Mouse (Mus musculus): ENCODE data around the gene Aldh1b1. TPM values are rescaled to one million over a fixed set of nuclear protein-coding genes. Genes with fewer than 3 reads are reported as not detected.

The Aldh1b1 gene
- 1 to 10 TPM; 4.6 to 7.1 TPM for total RNA-seq (2021)

- peak; percentile 61 to 67 for DNase-seq (ENCODE audit: low spot score in 2 of 2)
- intact Hi-C loops (cut with DNase I), result no loop called here
Observed at GRCm38 (mm10) chr4:45798964-45799363, at the start of gene Aldh1b1. TSS of gene Aldh1b1 (plus strand) at chr4:45799022.

- intact Hi-C loops (cut with DNase I), result no loop called here
- no peak for DNase-seq (ENCODE audit: low spot score in 2 of 2)
Observed at GRCm38 (mm10) chr4:45749449-45749848, 49.4 kb upstream of the Aldh1b1 start.

GRCm38 (mm10) chr4:45750477-45750876 is 48.3 kb upstream of the Aldh1b1 start:
- DNase-seq (ENCODE audit: low spot score in 2 of 2), result no peak
- intact Hi-C loops (cut with DNase I), result no loop called here

GRCm38 (mm10) chr4:45753211-45753809 is 45.5 kb upstream of the Aldh1b1 start:
- intact Hi-C loops (cut with DNase I), result no loop called here
- DNase-seq (ENCODE audit: low spot score in 2 of 2), result no peak

GRCm38 (mm10) chr4:45754171-45754570 is 44.7 kb upstream of the Aldh1b1 start:
- intact Hi-C loops (cut with DNase I), result no loop called here
- DNase-seq (ENCODE audit: low spot score in 2 of 2), result no peak

- intact Hi-C loops (cut with DNase I), result no loop called here
- no peak for DNase-seq (ENCODE audit: low spot score in 2 of 2)
Observed at GRCm38 (mm10) chr4:45755097-45755496, 43.7 kb upstream of the Aldh1b1 start.

GRCm38 (mm10) chr4:45755881-45756280 is 42.9 kb upstream of the Aldh1b1 start:
- intact Hi-C loops (cut with DNase I), result no loop called here
- peak; percentile 79 to 80 for DNase-seq (ENCODE audit: low spot score in 2 of 2)

- intact Hi-C loops (cut with DNase I), result no loop called here
Observed at GRCm38 (mm10) chr4:45757941-45758340, 40.9 kb upstream of the Aldh1b1 start.

GRCm38 (mm10) chr4:45759411-45759810 is 39.4 kb upstream of the Aldh1b1 start:
- DNase-seq (ENCODE audit: low spot score in 2 of 2), result no peak

More at GRCm38 (mm10) chr4:45757941-45758340, 40.9 kb upstream of the Aldh1b1 start:
- no peak for DNase-seq (ENCODE audit: low spot score in 2 of 2)

GRCm38 (mm10) chr4:45762600-45762999 is 36.2 kb upstream of the Aldh1b1 start:
- intact Hi-C loops (cut with DNase I), result no loop called here
- DNase-seq (ENCODE audit: low spot score in 2 of 2), result no peak

More at GRCm38 (mm10) chr4:45759411-45759810, 39.4 kb upstream of the Aldh1b1 start:
- intact Hi-C loops (cut with DNase I), result no loop called here

- DNase-seq (ENCODE audit: low spot score in 2 of 2), result peak in 1 of 2 experiments; percentile 33
- intact Hi-C loops (cut with DNase I), result no loop called here
Observed at GRCm38 (mm10) chr4:45763288-45764140, 35.3 kb upstream of the Aldh1b1 start.

GRCm38 (mm10) chr4:45764141-45764494 is 34.7 kb upstream of the Aldh1b1 start:
- peak in 1 of 2 experiments; percentile 40 for DNase-seq (ENCODE audit: low spot score in 2 of 2)
- intact Hi-C loops (cut with DNase I), result no loop called here

- no peak for DNase-seq (ENCODE audit: low spot score in 2 of 2)
- intact Hi-C loops (cut with DNase I), result no loop called here
Observed at GRCm38 (mm10) chr4:45765121-45765564, 33.7 kb upstream of the Aldh1b1 start.

GRCm38 (mm10) chr4:45765565-45766201 is 33.1 kb upstream of the Aldh1b1 start:
- intact Hi-C loops (cut with DNase I), result no loop called here
- DNase-seq (ENCODE audit: low spot score in 2 of 2), result no peak

GRCm38 (mm10) chr4:45766774-45767173 is 32.0 kb upstream of the Aldh1b1 start:
- intact Hi-C loops (cut with DNase I), result no loop called here
- no peak for DNase-seq (ENCODE audit: low spot score in 2 of 2)

- no peak for DNase-seq (ENCODE audit: low spot score in 2 of 2)
- intact Hi-C loops (cut with DNase I), result no loop called here
Observed at GRCm38 (mm10) chr4:45767891-45768558, 30.8 kb upstream of the Aldh1b1 start.

GRCm38 (mm10) chr4:45769141-45769540 is 29.7 kb upstream of the Aldh1b1 start:
- intact Hi-C loops (cut with DNase I), result no loop called here
- no peak for DNase-seq (ENCODE audit: low spot score in 2 of 2)

- intact Hi-C loops (cut with DNase I), result loop anchor here (5.0 kb wide), 2 partner anchors 243 to 353 kb away; no protein-coding TSS in a partner anchor
Observed at GRCm38 (mm10) chr4:45769791-45770637, 28.8 kb upstream of the Aldh1b1 start.

GRCm38 (mm10) chr4:45770638-45771033 is 28.2 kb upstream of the Aldh1b1 start:
- DNase-seq (ENCODE audit: low spot score in 2 of 2), result no peak
- intact Hi-C loops (cut with DNase I), result loop anchor here (5.0 kb wide), 2 partner anchors 243 to 353 kb away; no protein-coding TSS in a partner anchor

More at GRCm38 (mm10) chr4:45769791-45770637, 28.8 kb upstream of the Aldh1b1 start:
- DNase-seq (ENCODE audit: low spot score in 2 of 2), result no peak
